Mouse (Mus musculus) bone marrow macrophage, adult 2 months (primary cell): ENCODE measurements around the gene Prmt9.

Experiments
- CTCF ChIP-seq: IDR thresholded peaks from 2 replicates; pipeline ENCODE4 v1.5.1; 2012; ENCODE audit warnings: low read depth, mild to moderate bottlenecking, low read length, moderate library complexity
- POLR2A ChIP-seq: IDR thresholded peaks from 2 replicates; pipeline ENCODE4 v1.6.1; 2012; ENCODE audit warnings: mild to moderate bottlenecking, low read depth, low read length, borderline replicate concordance

DNA sequence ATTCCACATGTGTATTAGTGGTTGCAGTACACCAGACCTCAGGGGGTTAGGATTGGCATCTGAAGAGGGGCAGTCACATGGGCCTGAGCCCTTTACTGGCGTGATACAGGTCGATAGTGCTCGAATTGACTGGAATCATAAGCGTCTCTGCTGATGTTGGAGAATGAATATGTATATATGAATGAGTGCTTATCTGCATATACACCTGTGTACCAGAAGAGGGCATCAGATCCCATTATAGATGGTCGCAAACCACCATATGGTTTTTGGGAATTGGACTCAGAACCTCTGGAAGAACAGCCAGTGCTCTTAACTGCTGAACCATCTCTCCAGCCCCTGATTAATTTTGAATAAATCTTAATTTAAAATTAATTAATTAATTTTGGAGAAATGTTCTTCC lies 25.0 kb downstream of the Prmt9 start:
- TF ChIP-seq POLR2A, result no peak
- TF ChIP-seq CTCF, result no peak
